Mouse (Mus musculus) bone marrow, adult 2 months (tissue): ENCODE measurements around the gene Bloc1s3.

Source experiments
- CTCF ChIP-seq: fragments of 200-500 bp; IDR thresholded peaks from 2 replicates; pipeline ENCODE4 v1.5.1; 2011; ENCODE audit warnings: low read length, control low read depth; ENCODE audit not compliant: control insufficient read depth, insufficient read depth
- POLR2A ChIP-seq: fragments of 200-500 bp; IDR thresholded peaks from 2 replicates; pipeline ENCODE4 v1.6.1; 2011; ENCODE audit warnings: low read depth, mild to moderate bottlenecking, control low read depth, low read length, borderline replicate concordance; ENCODE audit not compliant: control insufficient read depth

DNA sequence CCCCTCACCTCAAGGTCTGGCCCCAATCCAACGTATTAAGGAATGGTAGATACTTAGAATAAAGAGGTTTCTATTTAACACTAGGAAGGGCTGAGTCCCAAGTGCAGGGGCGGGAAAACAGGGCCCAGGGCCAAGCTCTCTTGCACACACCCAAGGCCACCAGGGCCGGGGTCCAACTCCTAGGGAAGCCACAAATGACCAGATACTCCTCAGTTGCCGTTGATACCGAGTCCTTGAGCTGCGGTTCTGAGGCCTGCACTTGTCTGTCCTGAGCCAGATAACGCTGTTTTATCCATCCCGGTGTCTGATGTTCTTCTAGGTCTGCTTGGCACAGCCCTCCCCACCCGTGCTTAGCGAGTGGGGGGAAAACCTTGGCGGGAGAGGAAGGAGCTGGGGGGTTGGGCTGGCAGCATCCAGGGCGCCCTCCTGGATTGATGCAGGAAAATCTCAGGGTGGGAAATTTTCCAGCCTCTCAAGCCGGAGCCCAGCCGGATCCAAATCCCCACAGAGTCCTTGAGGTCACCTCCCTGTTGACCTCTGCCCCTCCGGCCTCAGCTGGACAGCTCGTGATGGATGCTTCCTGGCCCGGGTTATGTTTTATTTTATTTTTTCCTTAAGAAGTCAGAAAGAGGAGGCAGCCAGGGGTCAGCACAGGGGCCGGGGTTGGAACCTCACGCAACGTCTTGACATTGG is 12.5 kb downstream of the Bloc1s3 start:
- TF ChIP-seq CTCF (no peak), POLR2A (no peak)
